Mouse (Mus musculus): ENCODE measurements around the gene Olfr482.

Gene Olfr482

DNA sequence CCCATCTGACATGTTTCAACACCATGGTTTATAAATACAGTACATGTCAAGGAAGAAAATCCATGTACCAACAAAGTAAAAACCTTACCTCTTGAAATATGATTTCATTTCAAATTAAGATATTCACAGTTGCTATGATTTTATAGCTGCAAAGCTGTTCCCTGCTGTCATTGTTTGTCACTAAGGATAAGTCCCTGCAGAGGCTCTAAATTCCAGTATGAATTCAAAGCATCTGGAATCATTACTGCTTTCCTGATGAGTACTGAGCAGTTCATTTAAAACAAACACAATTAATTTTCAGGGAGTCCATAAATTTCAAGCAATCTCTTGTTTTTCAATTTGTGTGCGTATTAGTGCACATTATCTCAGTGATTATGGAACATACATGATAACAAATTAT, at the start of gene Olfr482:
Olfr482 (minus strand) TSS at position 101 of the 400 bp plus-strand sequence.
- no peak for DNase-seq

DNA sequence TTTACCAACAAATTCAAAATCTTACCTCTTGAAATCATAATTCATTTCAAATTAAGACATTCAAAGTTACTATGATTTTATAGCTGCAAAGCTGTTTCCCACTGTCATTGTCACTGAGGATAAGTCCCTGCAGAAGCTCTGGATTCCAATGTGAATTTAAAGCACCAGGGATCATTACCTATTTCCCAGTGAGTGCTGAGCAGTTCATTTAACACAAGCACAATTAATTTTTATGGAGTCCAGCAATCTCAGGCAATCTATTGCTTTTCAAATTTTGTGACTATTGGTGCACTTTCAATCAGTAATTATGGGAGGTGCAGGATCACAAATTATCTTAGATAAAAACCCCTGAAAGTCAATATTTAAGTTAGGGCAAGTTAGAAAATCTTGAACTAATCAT, 30.0 kb upstream of the Olfr482 start, which contains the start of gene Olfr484:
Olfr484 (minus strand) TSS at position 101 of the 400 bp plus-strand sequence.
- no peak for DNase-seq

DNA sequence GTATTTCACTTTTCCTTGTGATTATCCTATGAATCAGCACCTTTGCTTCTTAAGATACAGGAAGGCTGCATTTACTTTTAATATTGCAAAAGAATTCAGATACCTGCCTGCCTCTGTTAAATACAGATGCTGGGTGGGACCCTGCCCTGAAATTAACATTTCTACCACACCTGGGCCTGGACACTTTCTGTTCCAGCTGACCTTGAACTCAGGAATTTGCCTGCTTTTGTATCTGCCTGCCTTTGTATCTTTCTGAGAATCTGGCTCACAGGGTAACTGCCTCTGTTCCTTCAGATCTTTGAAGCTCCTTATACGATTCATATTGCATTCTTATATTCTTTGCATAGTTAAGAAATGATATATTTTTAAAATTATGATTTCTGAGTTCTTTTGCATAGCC, 24.0 kb upstream of the Olfr482 start:
- DNase-seq = no peak

DNA sequence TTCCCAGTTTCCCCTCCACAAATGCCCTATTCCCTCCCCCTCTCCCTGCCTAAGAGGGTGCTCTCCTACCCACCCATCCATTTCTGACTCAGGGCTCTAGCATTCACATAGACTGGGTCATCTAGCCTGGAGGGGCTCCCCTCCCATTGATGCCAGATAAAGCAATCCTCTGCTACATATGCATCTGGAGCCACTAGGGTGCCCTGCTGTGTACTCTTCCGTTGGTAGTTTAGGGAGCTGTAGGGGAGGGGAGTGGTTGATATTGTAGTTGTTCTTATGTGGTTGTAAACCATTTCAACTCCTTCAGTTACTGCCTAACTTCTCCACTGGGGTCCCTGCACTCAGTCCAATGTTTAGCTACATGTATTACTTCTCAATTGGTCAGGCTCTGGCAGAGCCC, 23.3 kb upstream of the Olfr482 start:
- DNase-seq = no peak

DNA sequence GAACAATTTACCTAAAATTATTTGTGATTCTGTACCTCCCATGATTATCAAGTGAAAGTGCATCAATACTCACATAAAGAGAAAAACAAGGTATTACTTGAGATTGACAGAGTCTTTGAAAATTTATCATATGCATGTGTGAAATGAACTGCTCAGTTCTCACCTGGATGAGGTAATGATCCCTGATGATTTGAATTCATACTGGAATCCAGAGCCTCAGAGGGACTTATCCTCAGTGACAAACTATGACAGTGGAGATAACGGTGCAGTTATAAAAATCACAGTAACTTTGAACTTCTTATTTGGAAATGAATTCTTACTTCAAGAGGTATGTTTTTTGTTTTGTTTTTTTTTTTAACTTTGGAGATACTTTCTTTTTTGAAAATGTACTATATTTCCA, 3.2 kb upstream of the Olfr482 start, which contains the start of gene Olfr483:
Olfr483 (plus strand) TSS at position 301 of the 400 bp plus-strand sequence.
- DNase-seq = no peak

GRCm38 (mm10) chr7:108079555-108079954, 17.8 kb downstream of the Olfr482 start, which contains the start of gene Olfr481:
Gene Olfr481 (plus strand): TSS chr7:108079855.
- DNase-seq = no peak

- no peak for DNase-seq
Observed at GRCm38 (mm10) chr7:108067246-108067645, 30.1 kb downstream of the Olfr482 start, which contains the start of gene Olfr480. Gene Olfr480 (minus strand): TSS chr7:108067346.

DNA sequence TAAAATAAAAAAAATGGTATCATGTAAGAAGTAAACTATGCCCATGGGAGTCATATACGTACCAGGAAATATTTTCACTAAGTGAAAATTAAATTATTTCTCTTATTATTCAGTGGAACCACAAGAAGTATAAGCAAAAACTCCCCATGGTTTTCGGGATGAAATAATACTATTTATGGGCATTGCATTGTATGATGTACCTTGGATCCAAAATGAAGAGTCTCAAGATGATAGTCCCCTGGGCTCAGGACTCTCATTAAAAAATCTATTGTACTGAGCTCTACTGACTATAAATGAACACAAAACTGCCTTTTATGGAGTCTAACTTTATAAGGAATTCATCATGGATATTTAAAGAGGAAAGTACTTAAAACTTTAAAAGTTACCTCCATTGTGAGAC, 47.0 kb downstream of the Olfr482 start, which contains the start of gene Olfr479:
Olfr479 (plus strand) TSS at position 301 of the 400 bp plus-strand sequence.
- DNase-seq = no peak
